Mouse (Mus musculus): Measurements from ENCODE around the gene Adamts8. TPM values are rescaled to one million over a fixed set of nuclear protein-coding genes. Genes with fewer than 3 reads are reported as not detected.

The Adamts8 gene
- polyA plus RNA-seq, 1 experiment from 2014 or later = 0.49 TPM

DNA sequence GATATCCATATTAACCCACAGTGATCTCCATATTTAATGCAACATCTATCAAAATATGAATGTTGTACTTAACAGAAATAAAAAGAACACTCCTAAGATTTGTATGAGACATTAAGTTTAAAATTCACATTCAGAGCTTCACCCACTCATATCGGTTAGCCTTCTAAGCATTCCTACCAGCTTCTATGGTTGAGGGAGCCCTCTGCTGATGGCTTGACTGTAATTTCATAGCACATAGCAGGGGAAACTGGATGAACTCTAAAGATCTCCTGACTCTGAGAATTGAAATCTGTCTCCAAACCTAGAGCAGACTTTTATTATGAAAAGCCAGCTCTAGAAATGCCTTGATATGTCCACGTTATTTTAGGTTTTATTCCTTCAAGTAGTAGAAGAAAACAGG is 38.1 kb downstream of the Adamts8 start:
- no peaks in the 10 kb centered on the region for H3K4me1 ChIP-seq (replicated peaks; ENCODE audit: control insufficient read depth, insufficient read depth, low read length)
- H3K4me3 ChIP-seq (ENCODE audit: low read depth, low read length) = no peak overlapping the region
- no peak for ATAC-seq (replicated peaks; ENCODE audit: low FRiP score)
- no peaks in the 10 kb centered on the region for H3K27me3 ChIP-seq (ENCODE audit: control insufficient read depth, insufficient read depth, low read length)
- no peak for DNase-seq (ENCODE audit: low spot score)
- WGBS = 82% methylated on average over 2 of the region's 2 CpGs
- no peak overlapping the region for H3K27ac ChIP-seq (ENCODE audit: low read depth, low read length)
- H3K36me3 ChIP-seq (ENCODE audit: control insufficient read depth, insufficient read depth, low read length) = no peaks in the 10 kb centered on the region
- no peak overlapping the region for H3K9ac ChIP-seq (ENCODE audit: low read length)
- H3K9me3 ChIP-seq (ENCODE audit: control insufficient read depth, low read length) = no peaks in the 10 kb centered on the region
- H3K4me2 ChIP-seq (ENCODE audit: low read depth, low read length, severe bottlenecking) = no peak overlapping the region

- no peaks in the 10 kb centered on the region for H3K9me3 ChIP-seq (ENCODE audit: control insufficient read depth, low read length)
- WGBS = 79% methylated on average over 6 of the region's 6 CpGs
- H3K4me1 ChIP-seq (replicated peaks; ENCODE audit: control insufficient read depth, insufficient read depth, low read length) = no peaks in the 10 kb centered on the region
- DNase-seq (ENCODE audit: low spot score) (no peak), ATAC-seq (replicated peaks; ENCODE audit: low FRiP score) (no peak)
- H3K9ac ChIP-seq (ENCODE audit: low read length) = no peak overlapping the region
- no peaks in the 10 kb centered on the region for H3K27me3 ChIP-seq (ENCODE audit: control insufficient read depth, insufficient read depth, low read length)
- no peak overlapping the region for H3K4me3 ChIP-seq (ENCODE audit: low read depth, low read length)
- H3K36me3 ChIP-seq (ENCODE audit: control insufficient read depth, insufficient read depth, low read length) = no peaks in the 10 kb centered on the region
- H3K27ac ChIP-seq (ENCODE audit: low read depth, low read length) = no peak overlapping the region
- H3K4me2 ChIP-seq (ENCODE audit: low read depth, low read length, severe bottlenecking) = no peak overlapping the region
Measured at GRCm38 (mm10) chr9:30985782-30986181, 43.4 kb downstream of the Adamts8 start.

DNA sequence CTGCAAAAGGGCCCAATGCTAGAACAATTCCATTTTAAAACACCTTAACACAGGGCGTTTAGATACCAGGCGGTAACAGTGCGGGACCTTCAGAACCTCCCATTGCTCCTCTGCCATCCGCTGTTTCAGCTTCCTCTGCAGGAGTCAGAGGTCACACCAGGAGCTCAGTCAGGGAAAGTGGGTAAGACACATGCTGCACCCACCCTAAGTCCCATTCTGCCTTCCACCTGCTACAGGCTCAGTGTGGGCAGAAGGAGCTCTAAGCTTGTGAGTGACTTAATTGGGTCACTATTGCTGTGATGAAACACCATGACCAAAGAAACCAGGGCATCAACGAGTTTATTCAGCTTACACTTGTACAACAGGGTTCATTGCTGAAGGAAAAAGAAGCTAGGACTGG is 50.7 kb downstream of the Adamts8 start:
- no peak overlapping the region for H3K4me3 ChIP-seq (ENCODE audit: low read depth, low read length)
- no peaks in the 10 kb centered on the region for H3K4me1 ChIP-seq (replicated peaks; ENCODE audit: control insufficient read depth, insufficient read depth, low read length)
- no peak overlapping the region for H3K27ac ChIP-seq (ENCODE audit: low read depth, low read length)
- no peaks in the 10 kb centered on the region for H3K27me3 ChIP-seq (ENCODE audit: control insufficient read depth, insufficient read depth, low read length)
- no peak for DNase-seq (ENCODE audit: low spot score)
- WGBS = 83% methylated on average over 5 of the region's 5 CpGs
- H3K9me3 ChIP-seq (ENCODE audit: control insufficient read depth, low read length) = no peaks in the 10 kb centered on the region
- H3K4me2 ChIP-seq (ENCODE audit: low read depth, low read length, severe bottlenecking) = no peak overlapping the region
- H3K36me3 ChIP-seq (ENCODE audit: control insufficient read depth, insufficient read depth, low read length) = no peaks in the 10 kb centered on the region
- H3K9ac ChIP-seq (ENCODE audit: low read length) = no peak overlapping the region
- no peak for ATAC-seq (replicated peaks; ENCODE audit: low FRiP score)

DNA sequence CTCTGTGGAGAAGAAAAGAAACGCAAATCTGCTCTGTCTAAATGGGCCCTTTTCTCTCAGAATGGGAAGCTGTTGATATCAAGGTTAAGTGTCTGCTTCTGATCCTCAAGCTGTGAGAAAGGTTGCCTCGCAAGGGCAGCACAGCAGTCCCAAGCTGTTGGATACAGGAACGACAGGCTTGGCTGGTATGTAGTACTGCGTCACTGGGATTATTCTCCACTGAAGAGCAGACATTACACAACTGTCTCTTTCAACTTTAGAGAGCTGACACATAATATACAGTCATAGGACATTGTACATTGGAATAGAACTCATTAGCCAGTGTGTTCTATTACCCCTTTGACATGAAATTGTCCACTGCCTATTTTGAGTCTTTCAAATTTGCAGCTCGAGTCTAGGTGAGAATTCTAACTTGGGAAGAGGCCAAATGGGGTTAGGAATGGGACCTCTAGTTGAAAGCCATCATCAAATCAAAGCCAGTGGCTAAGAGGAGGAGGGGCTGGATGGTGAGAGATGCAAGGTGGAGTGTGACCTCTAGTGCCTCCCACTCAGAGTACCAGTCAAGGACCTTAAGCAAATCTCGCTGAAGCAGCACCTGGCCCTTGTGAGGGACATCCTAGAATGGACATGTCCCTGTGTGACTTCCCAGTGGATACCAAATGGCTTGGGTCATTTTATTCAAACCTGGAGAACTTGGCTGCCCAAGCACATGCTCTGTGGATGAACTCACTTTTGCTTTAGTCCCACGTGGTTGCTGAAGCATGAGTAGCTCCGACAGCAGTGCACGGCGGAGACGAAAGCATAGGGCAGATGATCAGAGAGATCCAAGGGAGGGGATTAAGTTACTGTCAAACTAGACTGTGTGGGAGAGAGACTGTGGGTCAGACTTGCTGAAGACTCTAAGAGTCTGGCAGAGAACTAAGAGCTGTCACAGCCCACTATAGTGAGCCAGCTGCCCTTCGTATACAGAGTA is 54.5 kb downstream of the Adamts8 start:
- Histone ChIP-seq H3K4me2 (ENCODE audit: low read depth, low read length, severe bottlenecking) (no peak overlapping the region), H3K27ac (ENCODE audit: low read depth, low read length) (no peak overlapping the region), H3K36me3 (ENCODE audit: control insufficient read depth, insufficient read depth, low read length) (no peaks in the 10 kb centered on the region), H3K27me3 (ENCODE audit: control insufficient read depth, insufficient read depth, low read length) (no peaks in the 10 kb centered on the region), H3K9me3 (ENCODE audit: control insufficient read depth, low read length) (no peaks in the 10 kb centered on the region), H3K4me1 (replicated peaks; ENCODE audit: control insufficient read depth, insufficient read depth, low read length) (no peaks in the 10 kb centered on the region), H3K9ac (ENCODE audit: low read length) (no peak overlapping the region), H3K4me3 (ENCODE audit: low read depth, low read length) (no peak overlapping the region)
- 85% methylated on average over 12 of the region's 12 CpGs for WGBS
- ATAC-seq (replicated peaks; ENCODE audit: low FRiP score) (no peak), DNase-seq (ENCODE audit: low spot score) (no peak)

- Histone ChIP-seq H3K36me3 (ENCODE audit: control insufficient read depth, insufficient read depth, low read length) (no peaks in the 10 kb centered on the region), H3K4me2 (ENCODE audit: low read depth, low read length, severe bottlenecking) (no peak overlapping the region), H3K27ac (ENCODE audit: low read depth, low read length) (no peak overlapping the region), H3K27me3 (ENCODE audit: control insufficient read depth, insufficient read depth, low read length) (no peaks in the 10 kb centered on the region), H3K9ac (ENCODE audit: low read length) (no peak overlapping the region), H3K9me3 (ENCODE audit: control insufficient read depth, low read length) (no peaks in the 10 kb centered on the region), H3K4me1 (replicated peaks; ENCODE audit: control insufficient read depth, insufficient read depth, low read length) (no peaks in the 10 kb centered on the region), H3K4me3 (ENCODE audit: low read depth, low read length) (no peak overlapping the region)
- no peak for DNase-seq (ENCODE audit: low spot score)
- WGBS = 88% methylated on average over 10 of the region's 10 CpGs
- ATAC-seq (replicated peaks; ENCODE audit: low FRiP score) = no peak
Measured at GRCm38 (mm10) chr9:31000641-31001040, 58.3 kb downstream of the Adamts8 start.

- Histone ChIP-seq H3K4me2 (ENCODE audit: low read depth, low read length, severe bottlenecking) (no peak overlapping the region), H3K36me3 (ENCODE audit: control insufficient read depth, insufficient read depth, low read length) (no peaks in the 10 kb centered on the region), H3K27me3 (ENCODE audit: control insufficient read depth, insufficient read depth, low read length) (no peaks in the 10 kb centered on the region), H3K4me3 (ENCODE audit: low read depth, low read length) (no peak overlapping the region), H3K9ac (ENCODE audit: low read length) (no peak overlapping the region), H3K27ac (ENCODE audit: low read depth, low read length) (no peak overlapping the region), H3K4me1 (replicated peaks; ENCODE audit: control insufficient read depth, insufficient read depth, low read length) (no peaks in the 10 kb centered on the region), H3K9me3 (ENCODE audit: control insufficient read depth, low read length) (no peaks in the 10 kb centered on the region)
- no peak for DNase-seq (ENCODE audit: low spot score)
- ATAC-seq (replicated peaks; ENCODE audit: low FRiP score) = no peak
- WGBS = 84% methylated on average over 4 of the region's 4 CpGs
Measured at GRCm38 (mm10) chr9:31002528-31002927, 60.2 kb downstream of the Adamts8 start.

- Histone ChIP-seq H3K9ac (ENCODE audit: low read length) (no peak overlapping the region), H3K4me3 (ENCODE audit: low read depth, low read length) (no peak overlapping the region), H3K4me1 (replicated peaks; ENCODE audit: control insufficient read depth, insufficient read depth, low read length) (no peaks in the 10 kb centered on the region), H3K27me3 (ENCODE audit: control insufficient read depth, insufficient read depth, low read length) (no peaks in the 10 kb centered on the region), H3K36me3 (ENCODE audit: control insufficient read depth, insufficient read depth, low read length) (no peaks in the 10 kb centered on the region), H3K27ac (ENCODE audit: low read depth, low read length) (no peak overlapping the region), H3K9me3 (ENCODE audit: control insufficient read depth, low read length) (no peaks in the 10 kb centered on the region), H3K4me2 (ENCODE audit: low read depth, low read length, severe bottlenecking) (no peak overlapping the region)
- ATAC-seq (replicated peaks; ENCODE audit: low FRiP score) (no peak), DNase-seq (ENCODE audit: low spot score) (no peak)
- WGBS = 83% methylated on average over 2 of the region's 2 CpGs
Measured at GRCm38 (mm10) chr9:31009334-31009733, 67.0 kb downstream of the Adamts8 start.

GRCm38 (mm10) chr9:31010040-31010439 is 67.7 kb downstream of the Adamts8 start:
- Histone ChIP-seq H3K4me2 (ENCODE audit: low read depth, low read length, severe bottlenecking) (no peak overlapping the region), H3K4me3 (ENCODE audit: low read depth, low read length) (no peak overlapping the region), H3K4me1 (replicated peaks; ENCODE audit: control insufficient read depth, insufficient read depth, low read length) (no peaks in the 10 kb centered on the region), H3K9me3 (ENCODE audit: control insufficient read depth, low read length) (no peaks in the 10 kb centered on the region), H3K36me3 (ENCODE audit: control insufficient read depth, insufficient read depth, low read length) (no peaks in the 10 kb centered on the region), H3K27ac (ENCODE audit: low read depth, low read length) (no peak overlapping the region), H3K27me3 (ENCODE audit: control insufficient read depth, insufficient read depth, low read length) (no peaks in the 10 kb centered on the region), H3K9ac (ENCODE audit: low read length) (no peak overlapping the region)
- ATAC-seq (replicated peaks; ENCODE audit: low FRiP score) (no peak), DNase-seq (ENCODE audit: low spot score) (no peak)
- 88% methylated on average over 3 of the region's 3 CpGs for WGBS

- WGBS = 90% methylated on average over 3 of the region's 3 CpGs
Measured at GRCm38 (mm10) chr9:31010749-31011148, 68.4 kb downstream of the Adamts8 start.

More at GRCm38 (mm10) chr9:31010749-31011148, 68.4 kb downstream of the Adamts8 start:
- Histone ChIP-seq H3K36me3 (ENCODE audit: control insufficient read depth, insufficient read depth, low read length) (no peaks in the 10 kb centered on the region), H3K27ac (ENCODE audit: low read depth, low read length) (no peak overlapping the region), H3K9me3 (ENCODE audit: control insufficient read depth, low read length) (no peaks in the 10 kb centered on the region), H3K9ac (ENCODE audit: low read length) (no peak overlapping the region), H3K27me3 (ENCODE audit: control insufficient read depth, insufficient read depth, low read length) (no peaks in the 10 kb centered on the region), H3K4me1 (replicated peaks; ENCODE audit: control insufficient read depth, insufficient read depth, low read length) (no peaks in the 10 kb centered on the region), H3K4me3 (ENCODE audit: low read depth, low read length) (no peak overlapping the region), H3K4me2 (ENCODE audit: low read depth, low read length, severe bottlenecking) (no peak overlapping the region)
- no peak for ATAC-seq (replicated peaks; ENCODE audit: low FRiP score)
- no peak for DNase-seq (ENCODE audit: low spot score)

All from forebrain, embryonic 11.5 days (tissue).